Mouse (Mus musculus) ES-CJ7 (cell line): ENCODE measurements at regions not wholly inside any gene's neighbourhood (a gene's known extent, or its start where the extent isn't known, plus 50 kb on each side); places are given as distances from the start of the nearest gene placed in this dataset.

ENCODE experiments used
- DNase-seq: peaks from one replicate; pipeline ENCODE4 v3.0.0; 2011; ENCODE audit warnings: low read depth, low spot score

DNA sequence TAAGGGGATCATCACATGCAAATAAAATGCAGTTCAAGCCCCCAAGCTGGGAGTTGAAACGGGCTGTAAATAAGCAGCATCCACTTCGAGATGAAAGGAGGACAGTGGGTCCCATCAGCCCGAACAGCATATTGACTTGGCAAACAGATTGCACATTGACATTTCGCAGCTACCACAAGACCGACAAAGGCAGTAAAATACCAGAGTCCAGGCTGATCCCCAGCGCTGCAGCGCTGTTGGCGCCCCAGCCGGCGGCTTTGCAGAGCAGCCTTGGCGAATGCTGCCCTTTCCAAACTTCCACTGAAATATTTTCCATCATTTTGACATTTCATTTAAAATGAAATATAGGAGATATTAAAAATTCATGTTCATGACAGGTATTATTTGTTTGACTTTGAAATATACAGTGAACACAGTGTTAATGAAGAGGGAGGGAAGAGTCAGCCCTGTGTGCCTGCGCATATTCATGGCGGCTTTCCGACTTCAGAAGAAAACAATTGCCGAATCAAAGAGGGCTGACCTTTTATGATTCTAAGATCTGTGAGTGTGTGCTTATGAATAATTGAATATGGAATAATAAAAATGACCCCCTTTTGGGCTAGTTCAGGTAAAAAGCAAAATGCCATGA, 98.4 kb downstream of the Sqor start:
- DNase-seq, result no peak

GRCm38 (mm10) chr2:122863971-122864348, 98.9 kb downstream of the Sqor start:
- DNase-seq, result no peak

DNA sequence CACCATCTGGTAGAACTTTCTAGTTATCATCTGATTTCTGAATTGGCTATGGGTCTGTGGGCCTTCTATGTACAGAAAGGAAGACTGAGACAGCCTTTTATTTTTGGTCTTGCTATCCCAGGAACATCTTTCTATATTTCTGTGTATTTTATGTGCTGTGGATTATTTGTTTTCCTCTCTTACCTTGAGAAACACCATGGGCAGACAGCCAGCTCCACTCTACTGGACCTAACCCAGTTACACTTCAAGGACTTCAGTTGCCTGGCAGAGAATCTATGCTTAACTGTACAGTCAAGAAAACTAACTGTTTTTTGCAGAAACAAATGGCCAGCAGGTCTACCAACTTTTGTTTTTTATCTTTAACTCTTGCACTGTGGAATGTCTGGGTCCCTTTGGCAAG, 122.1 kb downstream of the Sqor start:
- no peak for DNase-seq

- no peak for DNase-seq
Observed at GRCm38 (mm10) chr2:122887526-122887925, 122.5 kb downstream of the Sqor start.

GRCm38 (mm10) chr2:122905129-122906072, 140.4 kb downstream of the Sqor start:
- DNase-seq, result no peak

DNA sequence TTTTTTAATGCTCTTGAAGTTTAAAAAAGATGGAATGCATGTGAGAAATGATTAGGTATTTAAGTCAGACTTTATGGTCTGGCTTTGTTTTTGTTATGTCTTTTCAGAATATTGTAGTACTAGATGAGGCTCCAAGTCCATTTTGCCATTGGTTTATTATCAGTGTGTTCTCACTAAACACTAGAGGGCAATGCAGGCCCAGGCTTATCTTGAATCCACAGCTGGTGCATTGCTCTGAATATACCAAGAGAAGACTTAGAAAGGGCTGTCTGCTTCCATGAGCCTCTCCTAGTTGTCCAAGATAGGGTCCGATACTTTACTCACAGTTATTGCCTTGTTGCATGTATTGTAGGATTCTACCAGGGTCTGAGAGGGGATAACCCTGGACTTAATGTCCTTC, 151.7 kb downstream of the Sqor start:
- no peak for DNase-seq

DNA sequence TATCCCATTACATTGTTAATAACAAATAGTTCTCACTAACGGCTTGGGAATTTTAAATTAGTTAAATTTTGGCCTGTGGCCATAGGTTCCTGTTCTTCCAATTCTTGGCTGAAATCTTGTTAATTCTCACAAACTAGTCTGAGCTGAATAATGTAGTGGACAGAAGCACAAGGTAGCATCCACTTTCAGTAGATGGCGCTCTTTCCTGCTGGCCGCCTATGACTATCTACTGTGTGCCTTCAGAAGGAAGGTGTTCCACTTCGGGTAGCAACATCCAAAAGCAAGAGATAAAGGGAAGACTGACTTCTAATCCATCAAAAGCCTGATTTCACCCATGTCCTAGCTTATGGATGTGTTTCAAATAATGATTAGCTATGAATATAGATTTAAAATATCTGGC, 172.9 kb downstream of the Sqor start:
- peak; percentile 32 for DNase-seq

DNA sequence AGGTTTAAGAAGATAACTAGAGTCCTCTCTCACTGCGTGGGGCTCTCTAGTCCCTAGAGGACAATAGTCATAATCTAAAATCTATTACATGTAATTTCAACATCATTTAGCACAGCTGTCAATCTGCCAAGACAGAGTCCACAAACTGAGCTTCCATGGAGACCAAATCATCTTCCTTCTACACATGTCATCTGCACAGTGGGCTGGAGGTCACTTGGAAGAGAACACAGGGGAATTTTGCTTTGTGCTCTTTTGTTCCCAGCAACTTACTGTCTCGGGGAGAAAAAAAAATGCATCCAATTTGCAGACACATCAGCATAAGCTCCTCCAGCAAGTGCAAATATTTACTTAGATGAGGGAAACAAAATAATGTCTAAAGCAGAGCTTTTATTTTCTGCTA, 179.8 kb downstream of the Sqor start:
- no peak for DNase-seq

GRCm38 (mm10) chr2:122945891-122946290, 180.9 kb downstream of the Sqor start:
- peak; percentile 11 for DNase-seq

GRCm38 (mm10) chr2:122949031-122949430, 184.0 kb downstream of the Sqor start:
- DNase-seq, result no peak

DNA sequence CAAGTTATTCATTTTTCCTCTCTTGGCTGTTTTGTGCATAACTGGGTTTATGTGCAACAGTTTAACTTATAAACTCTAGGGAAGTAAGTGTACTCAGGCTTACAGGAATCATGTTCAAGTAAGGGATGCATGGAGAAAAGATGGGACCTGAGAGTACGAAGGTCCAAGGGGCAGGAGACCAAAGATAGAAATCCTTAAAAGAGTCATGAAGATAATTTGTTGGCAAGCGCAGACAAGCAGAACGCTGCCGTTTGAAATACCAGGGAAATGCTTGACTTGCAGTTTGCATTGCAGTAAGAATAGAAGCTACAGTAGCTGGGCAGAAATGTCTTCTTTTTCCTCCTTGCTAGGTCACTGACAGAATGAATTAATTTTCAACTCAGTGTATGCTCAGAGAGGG, 196.7 kb downstream of the Sqor start:
- no peak for DNase-seq

GRCm38 (mm10) chr2:122968809-122969628, 204.0 kb downstream of the Sqor start:
- no peak for DNase-seq
